Mouse (Mus musculus) thymus, adult 2 months (tissue): ENCODE results near the gene Osbpl10. TPM values are rescaled to one million over a fixed set of nuclear protein-coding genes. Genes with fewer than 3 reads are reported as not detected.
"Not testable (repeated sequence)": the region's sequence is repeated elsewhere in the genome, so short reads cannot be mapped to it uniquely, and the experiment has no call there.

Experiments used
- DNase-seq: peaks from one replicate; pipeline ENCODE4 v3.0.0; 2021
- H3K27ac ChIP-seq: fragments of 200-500 bp; 2 replicates; pipeline ENCODE4 v1.5.1; 2012; ENCODE audit warnings: low read length, control low read depth; ENCODE audit not compliant: control insufficient read depth, insufficient read depth
- H3K27me3 ChIP-seq: fragments of 200-500 bp; 2 replicates; pipeline ENCODE4 v1.6.1; 2012; ENCODE audit warnings: mild to moderate bottlenecking, low read length, moderate library complexity, mixed read lengths; ENCODE audit not compliant: control insufficient read depth, insufficient read depth
- H3K36me3 ChIP-seq: fragments of 200-500 bp; 2 replicates; pipeline ENCODE4 v1.6.1; 2012; ENCODE audit warnings: mild to moderate bottlenecking, low read length, moderate library complexity; ENCODE audit not compliant: control insufficient read depth, insufficient read depth
- H3K4me1 ChIP-seq: fragments of 200-500 bp; replicated peaks from 2 replicates; pipeline ENCODE4 v1.6.1; 2012; ENCODE audit warnings: low read length; ENCODE audit not compliant: control insufficient read depth, insufficient read depth
- H3K4me3 ChIP-seq: fragments of 200-500 bp; 2 replicates; pipeline ENCODE4 v1.5.1; 2012; ENCODE audit warnings: mild to moderate bottlenecking, low read length, control low read depth, moderate library complexity; ENCODE audit not compliant: control insufficient read depth, insufficient read depth
- CTCF ChIP-seq: fragments of 200-500 bp; IDR thresholded peaks from 2 replicates; pipeline ENCODE4 v1.5.1; 2012; ENCODE audit warnings: mild to moderate bottlenecking, control low read depth, low read length, moderate library complexity, borderline replicate concordance; ENCODE audit not compliant: control insufficient read depth, poor library complexity, insufficient read depth; ENCODE audit errors: extremely low read depth
- POLR2A ChIP-seq: fragments of 200-500 bp; IDR thresholded peaks from 2 replicates; pipeline ENCODE4 v1.6.1; 2012; ENCODE audit warnings: mild to moderate bottlenecking, low read length, control low read depth, moderate library complexity; ENCODE audit not compliant: control insufficient read depth, poor library complexity, insufficient read depth; ENCODE audit errors: extremely low read depth
- WGBS: fragments of 180-500 bp; shearing (Covaris S2); methylation state at CpG from one replicate; pipeline ENCODE4 v1.1.7; 2018; 5-methylcytosine and 5-hydroxymethylcytosine counted together
- polyA plus RNA-seq: library from polyadenylated mRNA; depleted of rRNA; stranded (reverse); fragments of >200 nt; gene quantifications from 2 replicates; pipeline ENCODE4 v1.2.3, GENCODE M21; 2012

The Osbpl10 gene
- polyA plus RNA-seq, 1 experiment, result 10.3 TPM

- DNase-seq, result no peak
- TF ChIP-seq CTCF, result no peak
- TF ChIP-seq POLR2A, result no peak
- H3K27ac ChIP-seq, result no peak overlapping the region
- H3K36me3 ChIP-seq, result no peaks in the 10 kb centered on the region
- 86% methylated on average over 10 of the region's 10 CpGs for WGBS
- no peaks in the 10 kb centered on the region for H3K4me1 ChIP-seq
- no peak overlapping the region for H3K4me3 ChIP-seq
- no peaks in the 10 kb centered on the region for H3K27me3 ChIP-seq
These were observed 45.5 kb downstream of the Osbpl10 start for GRCm38 (mm10) chr9:115023708-115024383.

- H3K27ac ChIP-seq, result no peak overlapping the region
- WGBS, result 90% methylated on average over 3 of the region's 3 CpGs
- TF ChIP-seq POLR2A (no peak), CTCF (no peak)
- no peaks in the 10 kb centered on the region for H3K27me3 ChIP-seq
- H3K4me1 ChIP-seq, result no peaks in the 10 kb centered on the region
- H3K36me3 ChIP-seq, result no peaks in the 10 kb centered on the region
- DNase-seq, result no peak
- H3K4me3 ChIP-seq, result no peak overlapping the region
These were observed 50.9 kb downstream of the Osbpl10 start for GRCm38 (mm10) chr9:115029307-115029706.

GRCm38 (mm10) chr9:115030581-115030980 lies 52.2 kb downstream of the Osbpl10 start:
- Histone ChIP-seq H3K36me3 (no peaks in the 10 kb centered on the region), H3K4me1 (no peaks in the 10 kb centered on the region), H3K4me3 (no peak overlapping the region), H3K27ac (no peak overlapping the region), H3K27me3 (no peaks in the 10 kb centered on the region)
- TF ChIP-seq CTCF (no peak), POLR2A (no peak)
- DNase-seq, result no peak
- 87% methylated on average over 4 of the region's 4 CpGs for WGBS

- H3K27me3 ChIP-seq, H3K4me3 ChIP-seq, H3K27ac ChIP-seq, H3K36me3 ChIP-seq, DNase-seq, H3K4me1 ChIP-seq: not testable (repeated sequence)
- 95% methylated on average over 1 of the region's 1 CpGs for WGBS
These were observed 52.7 kb downstream of the Osbpl10 start for GRCm38 (mm10) chr9:115031046-115031445.

GRCm38 (mm10) chr9:115032786-115033185 lies 54.4 kb downstream of the Osbpl10 start:
- H3K36me3 ChIP-seq, result no peaks in the 10 kb centered on the region
- H3K27me3 ChIP-seq, result no peaks in the 10 kb centered on the region
- no peak for DNase-seq
- no peak for TF ChIP-seq CTCF
- TF ChIP-seq POLR2A, result no peak
- WGBS, result 97% methylated on average over 7 of the region's 7 CpGs
- no peak overlapping the region for H3K27ac ChIP-seq
- H3K4me1 ChIP-seq, result no peaks in the 10 kb centered on the region
- no peak overlapping the region for H3K4me3 ChIP-seq

GRCm38 (mm10) chr9:115034271-115034670 lies 55.9 kb downstream of the Osbpl10 start:
- Histone ChIP-seq H3K27ac (no peak overlapping the region), H3K27me3 (no peaks in the 10 kb centered on the region), H3K4me1 (no peaks in the 10 kb centered on the region), H3K36me3 (no peaks in the 10 kb centered on the region), H3K4me3 (no peak overlapping the region)
- DNase-seq, result no peak
- WGBS, result 68% methylated on average over 6 of the region's 6 CpGs
- TF ChIP-seq POLR2A (no peak), CTCF (no peak)

- no peak for DNase-seq
- H3K4me3 ChIP-seq, result no peak overlapping the region
- 89% methylated on average over 7 of the region's 7 CpGs for WGBS
- TF ChIP-seq CTCF (no peak), POLR2A (no peak)
- no peaks in the 10 kb centered on the region for H3K27me3 ChIP-seq
- no peak overlapping the region for H3K27ac ChIP-seq
- no peaks in the 10 kb centered on the region for H3K4me1 ChIP-seq
- no peaks in the 10 kb centered on the region for H3K36me3 ChIP-seq
These were observed 56.4 kb downstream of the Osbpl10 start for GRCm38 (mm10) chr9:115034788-115035187.
